Mouse (Mus musculus) thymus, adult 18-20 months (tissue): Measurements from ENCODE around the gene Apobr.

ENCODE experiments used
- DNase-seq, 2 experiments: peaks; one replicate each; pipeline ENCODE4 v3.0.0; 2022; ENCODE audit warnings: mixed read lengths in 2 of 2

Gene Apobr

GRCm38 (mm10) chr7:126601896-126602295 is 17.2 kb downstream of the Apobr start:
- no peak for DNase-seq

GRCm38 (mm10) chr7:126602650-126603049 is 17.9 kb downstream of the Apobr start:
- no peak for DNase-seq

- DNase-seq = no peak
Measured at GRCm38 (mm10) chr7:126606611-126607010, 21.9 kb downstream of the Apobr start.

GRCm38 (mm10) chr7:126607064-126607463 is 22.3 kb downstream of the Apobr start:
- no peak for DNase-seq

- DNase-seq = no peak
Measured at GRCm38 (mm10) chr7:126607796-126608195, 23.1 kb downstream of the Apobr start.

- no peak for DNase-seq
Measured at GRCm38 (mm10) chr7:126612736-126613135, 28.0 kb downstream of the Apobr start.

- no peak for DNase-seq
Measured at GRCm38 (mm10) chr7:126616707-126617106, 32.0 kb downstream of the Apobr start.

- no peak for DNase-seq
Measured at GRCm38 (mm10) chr7:126619559-126620275, 35.0 kb downstream of the Apobr start.

- no peak for DNase-seq
Measured at GRCm38 (mm10) chr7:126621452-126622359, 37.0 kb downstream of the Apobr start.

- DNase-seq = no peak
Measured at GRCm38 (mm10) chr7:126623381-126623780, 38.6 kb downstream of the Apobr start.

GRCm38 (mm10) chr7:126624774-126625173 is 40.0 kb downstream of the Apobr start:
- no peak for DNase-seq

GRCm38 (mm10) chr7:126625369-126625768 is 40.6 kb downstream of the Apobr start:
- peak in 1 of 2 experiments; percentile 25 for DNase-seq

- DNase-seq = no peak
Measured at GRCm38 (mm10) chr7:126625807-126626600, 41.3 kb downstream of the Apobr start.

- DNase-seq = no peak
Measured at GRCm38 (mm10) chr7:126628111-126628510, 43.4 kb downstream of the Apobr start.

GRCm38 (mm10) chr7:126629915-126630314 is 45.2 kb downstream of the Apobr start:
- DNase-seq = no peak

GRCm38 (mm10) chr7:126630824-126631518 is 46.2 kb downstream of the Apobr start, which contains the start of gene Nupr1:
Nupr1 (minus strand) TSS chr7:126630861.
- no peak for DNase-seq

- DNase-seq = no peak
Measured at GRCm38 (mm10) chr7:126632478-126632877, 47.7 kb downstream of the Apobr start.

GRCm38 (mm10) chr7:126635375-126635774 is 50.6 kb downstream of the Apobr start:
- no peak for DNase-seq

GRCm38 (mm10) chr7:126636733-126637520 is 52.2 kb downstream of the Apobr start:
- peak in 1 of 2 experiments; percentile 6 for DNase-seq
